Mouse (Mus musculus): Measurements from ENCODE around the gene Prkra. TPM values are rescaled to one million over a fixed set of nuclear protein-coding genes. Genes with fewer than 3 reads are reported as not detected.

Prkra gene
- 3.9 TPM for polyA plus RNA-seq (2017; shearing (Covaris generic))

GRCm38 (mm10) chr2:76647883-76648570, at the start of gene Prkra, which contains the start of gene Pjvk:
TSS of gene Prkra (minus strand) at chr2:76648015.
TSS of gene Pjvk (plus strand) at chr2:76648476.

GRCm38 (mm10) chr2:76674725-76675427, 27.1 kb upstream of the Prkra start, which contains the start of gene Plekha3:
TSS of gene Plekha3 (plus strand) at chr2:76675281.

DNA sequence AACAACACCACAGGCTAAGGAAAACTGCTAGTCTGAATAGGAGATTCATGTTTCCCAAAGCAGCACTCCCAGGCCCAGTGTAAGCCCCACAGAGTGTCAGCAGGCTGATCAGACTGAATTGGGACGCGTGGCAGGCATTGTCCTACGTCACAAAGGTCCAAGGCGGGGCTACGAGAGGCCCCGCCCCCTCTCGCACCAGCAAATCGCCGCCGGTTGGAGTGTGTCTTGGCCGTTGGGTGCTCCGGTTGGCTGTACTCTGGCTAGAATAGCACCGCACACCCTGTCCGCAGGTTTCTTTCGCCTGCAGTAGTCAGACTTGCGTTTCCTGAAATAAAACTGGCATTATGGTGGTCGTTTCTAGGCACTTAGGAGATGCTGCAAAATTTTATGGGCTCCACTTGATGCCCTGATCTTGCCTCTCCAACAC, 25.2 kb upstream of the Prkra start, which contains the start of gene Fkbp7:
Fkbp7 (minus strand) TSS at position 151 of the 427 bp plus-strand sequence.

Other genes with a start within 250 kb of the Prkra start
- not detected for gene Osbpl6, start 241.5 kb downstream of the Prkra start, polyA plus RNA-seq (2017; shearing (Covaris generic))
- not detected for gene Pjvk, start 461 bp upstream of the Prkra start, polyA plus RNA-seq (2017; shearing (Covaris generic))
- 1.5 TPM for gene Fkbp7, start 25.1 kb upstream of the Prkra start, polyA plus RNA-seq (2017; shearing (Covaris generic))
- 56.4 TPM for gene Plekha3, start 27.3 kb upstream of the Prkra start, polyA plus RNA-seq (2017; shearing (Covaris generic))

Data from effector memory CD4-positive, alpha-beta T cell, adult 5 months (primary cell).